Mouse (Mus musculus): ENCODE results near the gene Rhox1. TPM values are rescaled to one million over a fixed set of nuclear protein-coding genes. Genes with fewer than 3 reads are reported as not detected.
"Not testable (repeated sequence)": the region's sequence is repeated elsewhere in the genome, so short reads cannot be mapped to it uniquely, and the experiment has no call there.

Rhox1 gene
- total RNA-seq (2014; rRNA removed) (not detected in 2 replicates), polyA plus RNA-seq (2012; rRNA removed) (not detected in 2 replicates)

DNA sequence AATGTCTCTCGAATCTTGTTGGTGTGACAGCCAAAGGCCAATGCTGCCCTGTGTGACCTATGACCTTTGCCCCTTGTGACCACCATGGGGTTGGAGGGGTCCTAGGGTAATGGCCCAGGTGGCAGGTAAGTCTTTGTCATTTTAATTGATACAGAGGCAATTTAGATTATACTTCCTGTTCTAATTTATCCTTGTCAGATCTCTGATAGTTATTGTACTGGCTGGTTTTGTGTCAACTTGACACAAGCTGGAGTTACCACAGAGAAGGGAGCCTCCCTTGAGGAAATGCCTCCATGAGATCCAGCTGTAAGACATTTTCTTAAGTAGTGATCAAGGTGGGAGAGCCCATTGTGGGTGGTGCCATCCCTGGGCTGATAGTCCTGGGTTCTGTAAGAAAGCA, at the start of gene Rhox1:
Gene Rhox1 (minus strand): TSS at position 101 of the 400 bp plus-strand sequence.
- H3K4me1 ChIP-seq (ENCODE audit: control insufficient read depth, insufficient read depth, low read length); H3K27me3 ChIP-seq (ENCODE audit: control insufficient read depth, insufficient read depth, low read length); H3K27ac ChIP-seq (replicated peaks; ENCODE audit: insufficient read depth, low read depth, low read length); H3K36me3 ChIP-seq (ENCODE audit: control insufficient read depth, insufficient read depth, low read length); H3K4me3 ChIP-seq (ENCODE audit: insufficient read depth, low read depth, low read length); H3K9ac ChIP-seq (ENCODE audit: low read depth, low read length); DNase-seq (ENCODE audit: extremely low read depth, low read depth, low spot score); H3K79me2 ChIP-seq (ENCODE audit: control insufficient read depth, insufficient read depth, low read length): not testable (repeated sequence)
- WGBS = 90% methylated on average over 1 of the region's 1 CpGs

DNA sequence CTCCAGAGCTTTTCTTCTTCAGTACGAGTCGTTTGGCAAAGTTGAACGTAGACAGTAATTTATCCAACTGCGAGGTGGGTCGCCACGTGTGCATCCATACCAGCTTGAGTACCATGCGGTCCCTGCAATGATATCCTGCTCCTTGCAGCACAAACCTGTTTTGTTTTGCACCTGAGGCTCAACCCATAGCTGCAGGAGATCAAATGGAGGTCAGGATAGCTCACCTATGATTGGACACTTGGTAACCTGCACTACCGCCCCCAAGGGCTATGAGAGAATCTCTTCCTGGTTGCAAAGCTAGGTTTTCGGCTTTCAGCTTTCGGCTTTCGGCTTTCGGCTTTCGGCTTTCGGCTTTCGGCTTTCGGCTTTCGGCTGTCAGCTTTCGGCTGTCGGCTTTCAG, 43.0 kb upstream of the Rhox1 start, which contains the start of gene Rhox4a:
Gene Rhox4a (plus strand): TSS at position 301 of the 400 bp plus-strand sequence.
- not testable (repeated sequence) for H3K4me1 ChIP-seq (ENCODE audit: control insufficient read depth, insufficient read depth, low read length); H3K27ac ChIP-seq (replicated peaks; ENCODE audit: insufficient read depth, low read depth, low read length); H3K79me2 ChIP-seq (ENCODE audit: control insufficient read depth, insufficient read depth, low read length); H3K4me3 ChIP-seq (ENCODE audit: insufficient read depth, low read depth, low read length); H3K36me3 ChIP-seq (ENCODE audit: control insufficient read depth, insufficient read depth, low read length); DNase-seq (ENCODE audit: extremely low read depth, low read depth, low spot score); H3K9ac ChIP-seq (ENCODE audit: low read depth, low read length); H3K27me3 ChIP-seq (ENCODE audit: control insufficient read depth, insufficient read depth, low read length)
- 91% methylated on average over 11 of the region's 19 CpGs for WGBS

DNA sequence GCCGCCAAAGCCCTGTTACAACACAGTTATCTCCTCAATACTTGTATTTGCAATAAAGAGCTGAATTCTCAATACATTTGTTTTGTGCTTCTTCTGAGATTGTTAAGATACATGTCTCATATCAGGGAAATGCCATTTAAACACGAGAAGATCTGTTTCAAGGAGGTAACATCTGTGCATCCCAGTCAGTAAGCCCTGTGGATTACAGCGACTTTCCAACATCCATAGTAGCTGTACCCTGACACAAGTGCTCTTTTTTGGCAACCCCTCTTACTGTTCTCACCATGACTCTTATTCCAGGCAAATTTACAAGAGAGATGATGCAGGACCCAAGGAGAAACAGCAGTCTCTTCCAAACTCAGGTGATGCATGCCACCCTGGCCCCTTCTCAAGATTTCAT, 27.6 kb upstream of the Rhox1 start, which contains the start of gene Rhox3a:
Gene Rhox3a (plus strand): TSS at position 301 of the 400 bp plus-strand sequence.
- DNase-seq (ENCODE audit: extremely low read depth, low read depth, low spot score); H3K27me3 ChIP-seq (ENCODE audit: control insufficient read depth, insufficient read depth, low read length); H3K9ac ChIP-seq (ENCODE audit: low read depth, low read length); H3K36me3 ChIP-seq (ENCODE audit: control insufficient read depth, insufficient read depth, low read length); H3K4me1 ChIP-seq (ENCODE audit: control insufficient read depth, insufficient read depth, low read length); H3K79me2 ChIP-seq (ENCODE audit: control insufficient read depth, insufficient read depth, low read length); H3K4me3 ChIP-seq (ENCODE audit: insufficient read depth, low read depth, low read length); H3K27ac ChIP-seq (replicated peaks; ENCODE audit: insufficient read depth, low read depth, low read length): not testable (repeated sequence)
- 73% methylated on average over 1 of the region's 3 CpGs for WGBS

DNA sequence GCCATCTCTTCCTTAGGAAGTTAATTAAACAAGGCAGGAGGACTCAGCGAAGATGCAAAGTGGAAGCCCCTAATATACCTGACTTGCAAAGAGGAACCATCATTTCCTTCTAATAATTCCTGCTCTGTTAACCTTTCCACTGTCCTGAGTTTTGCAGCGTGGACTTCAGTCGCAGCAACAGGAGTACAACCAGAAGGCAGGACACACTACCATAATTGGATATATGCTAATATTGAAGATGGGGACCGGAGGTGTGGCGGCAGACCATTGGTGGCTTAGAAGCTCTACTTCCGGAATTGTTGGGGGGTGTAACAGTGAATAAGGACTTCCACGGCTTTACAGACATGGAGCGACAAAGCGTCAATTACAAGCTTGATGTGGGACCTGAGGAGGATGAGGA, 22.6 kb upstream of the Rhox1 start, which contains the start of gene Rhox2a:
Gene Rhox2a (plus strand): TSS at position 301 of the 400 bp plus-strand sequence.
- H3K79me2 ChIP-seq (ENCODE audit: control insufficient read depth, insufficient read depth, low read length); H3K27ac ChIP-seq (replicated peaks; ENCODE audit: insufficient read depth, low read depth, low read length); H3K36me3 ChIP-seq (ENCODE audit: control insufficient read depth, insufficient read depth, low read length); H3K4me3 ChIP-seq (ENCODE audit: insufficient read depth, low read depth, low read length); H3K4me1 ChIP-seq (ENCODE audit: control insufficient read depth, insufficient read depth, low read length); H3K27me3 ChIP-seq (ENCODE audit: control insufficient read depth, insufficient read depth, low read length); DNase-seq (ENCODE audit: extremely low read depth, low read depth, low spot score); H3K9ac ChIP-seq (ENCODE audit: low read depth, low read length): not testable (repeated sequence)
- WGBS = 100% methylated on average over 1 of the region's 9 CpGs

DNA sequence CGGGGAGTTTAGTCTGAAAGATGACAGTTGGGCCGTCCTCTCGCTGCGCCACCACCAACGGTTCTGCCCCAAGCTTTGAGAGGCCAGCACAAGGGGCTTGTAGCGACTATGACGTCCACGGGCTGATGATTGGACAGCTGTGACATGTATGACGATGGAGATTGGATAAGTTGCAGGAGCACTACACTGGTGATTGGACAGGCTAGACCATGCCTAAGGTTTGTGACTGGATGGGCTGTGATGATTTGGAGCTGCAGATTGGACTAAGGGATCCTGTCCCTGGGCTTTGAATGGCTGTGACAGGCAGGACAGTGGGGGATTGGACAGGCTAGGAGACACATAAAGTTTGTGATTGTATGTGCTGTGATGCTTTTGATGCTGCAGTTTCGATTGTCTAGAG, 11.1 kb downstream of the Rhox1 start, which contains the start of gene Gm9:
Gene Gm9 (minus strand): TSS at position 101 of the 400 bp plus-strand sequence.
- no peaks in the 10 kb centered on the region for H3K4me1 ChIP-seq (ENCODE audit: control insufficient read depth, insufficient read depth, low read length)
- no peak for TF ChIP-seq CTCF (IDR thresholded peaks at IDR 0.05; ENCODE audit: low read depth, low read length)
- no peak for TF ChIP-seq POLR2A (IDR thresholded peaks at IDR 0.05; ENCODE audit: extremely low read depth, insufficient read depth, low read length)
- no peaks in the 10 kb centered on the region for H3K27me3 ChIP-seq (ENCODE audit: control insufficient read depth, insufficient read depth, low read length)
- H3K9ac ChIP-seq (ENCODE audit: low read depth, low read length) = no peak within 1 kb of the TSS
- H3K79me2 ChIP-seq (ENCODE audit: control insufficient read depth, insufficient read depth, low read length) = no peaks in the 10 kb centered on the region
- no peak within 1 kb of the TSS for H3K27ac ChIP-seq (replicated peaks; ENCODE audit: insufficient read depth, low read depth, low read length)
- H3K4me3 ChIP-seq (ENCODE audit: insufficient read depth, low read depth, low read length) = no peak within 1 kb of the TSS
- 86% methylated on average over 10 of the region's 10 CpGs for WGBS
- DNase-seq (ENCODE audit: extremely low read depth, low read depth, low spot score) = no peak
- no peaks in the 10 kb centered on the region for H3K36me3 ChIP-seq (ENCODE audit: control insufficient read depth, insufficient read depth, low read length)

DNA sequence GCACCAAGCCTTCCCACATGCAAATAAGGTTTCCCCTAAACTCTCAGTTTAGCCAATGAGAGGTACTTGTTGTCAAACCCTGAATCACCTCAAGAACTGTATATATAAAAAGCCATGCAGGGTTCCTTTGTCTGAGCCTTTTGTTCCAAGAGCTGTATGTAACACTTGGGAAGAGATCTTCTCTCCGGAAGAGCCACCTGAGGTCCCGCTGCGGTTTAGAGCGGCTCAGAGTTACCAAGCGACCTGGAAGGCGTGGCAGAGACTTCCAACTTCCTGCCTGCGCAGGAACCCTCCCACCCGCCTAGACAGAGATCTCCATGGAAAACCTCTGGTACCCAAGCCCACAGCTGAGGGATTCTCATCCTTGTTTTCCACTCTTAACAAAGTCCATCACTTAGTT, 23.4 kb downstream of the Rhox1 start:
- Histone ChIP-seq H3K36me3 (ENCODE audit: control insufficient read depth, insufficient read depth, low read length) (no peaks in the 10 kb centered on the region), H3K4me3 (ENCODE audit: insufficient read depth, low read depth, low read length) (no peak overlapping the region), H3K27me3 (ENCODE audit: control insufficient read depth, insufficient read depth, low read length) (no peaks in the 10 kb centered on the region), H3K9ac (ENCODE audit: low read depth, low read length) (no peak overlapping the region), H3K79me2 (ENCODE audit: control insufficient read depth, insufficient read depth, low read length) (no peaks in the 10 kb centered on the region), H3K4me1 (ENCODE audit: control insufficient read depth, insufficient read depth, low read length) (no peaks in the 10 kb centered on the region), H3K27ac (replicated peaks; ENCODE audit: insufficient read depth, low read depth, low read length) (no peak overlapping the region)
- no peak for DNase-seq (ENCODE audit: extremely low read depth, low read depth, low spot score)
- TF ChIP-seq POLR2A (IDR thresholded peaks at IDR 0.05; ENCODE audit: extremely low read depth, insufficient read depth, low read length) = no peak
- no peak for TF ChIP-seq CTCF (IDR thresholded peaks at IDR 0.05; ENCODE audit: low read depth, low read length)
- WGBS = 71% methylated on average over 8 of the region's 8 CpGs
